Mouse (Mus musculus) cerebellum, adult 2 months (tissue): ENCODE results near the gene Hand2. TPM values are rescaled to one million over a fixed set of nuclear protein-coding genes. Genes with fewer than 3 reads are reported as not detected.

Source experiments
- DNase-seq, 2 experiments: peaks; one replicate each; pipeline ENCODE4 v3.0.0; 2021
- H3K27ac ChIP-seq: fragments of 200-500 bp; 2 replicates; pipeline ENCODE4 v1.5.1; 2012; ENCODE audit warnings: low read length, control low read depth, inconsistent platforms; ENCODE audit not compliant: insufficient read depth
- H3K27me3 ChIP-seq: fragments of 200-500 bp; 2 replicates; pipeline ENCODE4 v1.6.1; 2012; ENCODE audit warnings: inconsistent platforms, mild to moderate bottlenecking, low read length, moderate library complexity; ENCODE audit not compliant: control insufficient read depth, insufficient read depth
- H3K4me1 ChIP-seq: fragments of 200-500 bp; 2 replicates; pipeline ENCODE4 v1.6.1; 2011; ENCODE audit warnings: low read length; ENCODE audit not compliant: control insufficient read depth, insufficient read depth
- H3K4me3 ChIP-seq: fragments of 200-500 bp; replicated peaks from 2 replicates; pipeline ENCODE3; 2011; ENCODE audit warnings: mild to moderate bottlenecking, low read depth, low read length, control low read depth; ENCODE audit not compliant: insufficient read depth
- CTCF ChIP-seq: fragments of 200-500 bp; IDR thresholded peaks from 2 replicates; pipeline ENCODE4 v1.5.1; 2011; ENCODE audit warnings: low read depth, mild to moderate bottlenecking, control low read depth, low read length, moderate library complexity, borderline replicate concordance; ENCODE audit not compliant: insufficient read depth
- POLR2A ChIP-seq: fragments of 200-500 bp; IDR thresholded peaks from 2 replicates; pipeline ENCODE4 v1.6.1; 2011; ENCODE audit warnings: low read length, control low read depth, borderline replicate concordance; ENCODE audit not compliant: insufficient read depth
- WGBS: fragments of 180-500 bp; shearing (Covaris S2); methylation state at CpG from one replicate; pipeline ENCODE4 v1.1.7; 2018; 5-methylcytosine and 5-hydroxymethylcytosine counted together
- polyA plus RNA-seq: library from polyadenylated mRNA; depleted of rRNA; stranded (reverse); fragments of >200 nt; gene quantifications from 2 replicates; pipeline ENCODE4 v1.2.3, GENCODE M21; 2012

Gene Hand2
- polyA plus RNA-seq, 1 experiment: not detected

DNA sequence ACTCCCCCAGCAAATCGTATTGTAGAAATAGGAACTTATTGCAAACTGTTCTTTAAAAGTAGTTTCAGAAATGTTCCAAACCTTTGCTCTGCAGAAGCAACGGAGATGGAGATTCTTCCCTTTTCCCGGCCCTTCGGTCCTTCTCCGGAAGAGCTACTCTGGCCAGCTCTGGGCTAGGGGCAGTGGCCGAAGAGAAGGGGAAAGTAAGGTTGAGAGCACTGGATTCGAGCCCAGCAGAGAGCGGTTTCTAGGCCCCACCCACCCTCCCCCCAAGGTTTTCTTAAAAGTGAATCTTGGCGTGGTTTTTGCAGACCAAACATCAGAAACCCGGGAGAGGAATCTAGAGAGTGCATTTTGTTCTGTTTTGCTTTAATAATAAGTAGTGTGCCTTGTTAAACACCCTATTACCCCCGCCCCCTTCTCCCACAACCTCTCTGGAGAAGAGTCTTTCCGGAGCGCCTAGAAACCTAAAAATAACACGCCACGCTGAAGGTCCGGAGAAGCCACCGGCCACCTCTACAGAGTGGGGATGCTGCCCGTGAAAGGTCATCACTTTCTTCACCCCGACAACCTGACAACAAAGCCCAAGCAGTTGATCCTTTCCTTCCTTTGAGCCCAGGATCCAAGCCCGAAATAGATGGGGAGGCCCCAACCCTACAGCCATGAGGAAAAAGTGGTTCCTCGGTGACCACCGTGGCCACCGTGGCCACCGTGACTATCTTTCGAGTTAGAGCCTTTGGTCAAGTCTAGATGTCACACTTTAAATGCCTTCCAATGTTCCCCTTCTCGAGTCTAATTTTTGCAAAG is 12.1 kb downstream of the Hand2 start:
- Histone ChIP-seq H3K27ac (no peak overlapping the region), H3K27me3 (peaks cover 11% of the 10 kb centered on the region; the same call in 1 of the 2 replicates), H3K4me1 (no peaks in the 10 kb centered on the region), H3K4me3 (no peak overlapping the region)
- 3% methylated on average over 26 of the region's 26 CpGs for WGBS
- no peak for DNase-seq
- TF ChIP-seq POLR2A (no peak), CTCF (no peak)

- DNase-seq: no peak
- Histone ChIP-seq H3K4me3 (no peak overlapping the region), H3K27ac (no peak overlapping the region), H3K27me3 (peaks cover 8% of the 10 kb centered on the region; the same call in 1 of the 2 replicates), H3K4me1 (no peaks in the 10 kb centered on the region)
- TF ChIP-seq CTCF (no peak), POLR2A (no peak)
- WGBS: 5% methylated on average over 9 of the region's 9 CpGs
Measured at GRCm38 (mm10) chr8:57333483-57333770, 12.6 kb downstream of the Hand2 start.

- no peak for TF ChIP-seq CTCF
- no peak for TF ChIP-seq POLR2A
- H3K4me3 ChIP-seq: no peak overlapping the region
- H3K4me1 ChIP-seq: no peaks in the 10 kb centered on the region
- WGBS: under 1% methylated on average over 41 of the region's 41 CpGs
- no peak for DNase-seq
- no peak overlapping the region for H3K27ac ChIP-seq
- H3K27me3 ChIP-seq: peaks cover 6% of the 10 kb centered on the region; the same call in 1 of the 2 replicates
Measured at GRCm38 (mm10) chr8:57333795-57334551, 13.2 kb downstream of the Hand2 start.

DNA sequence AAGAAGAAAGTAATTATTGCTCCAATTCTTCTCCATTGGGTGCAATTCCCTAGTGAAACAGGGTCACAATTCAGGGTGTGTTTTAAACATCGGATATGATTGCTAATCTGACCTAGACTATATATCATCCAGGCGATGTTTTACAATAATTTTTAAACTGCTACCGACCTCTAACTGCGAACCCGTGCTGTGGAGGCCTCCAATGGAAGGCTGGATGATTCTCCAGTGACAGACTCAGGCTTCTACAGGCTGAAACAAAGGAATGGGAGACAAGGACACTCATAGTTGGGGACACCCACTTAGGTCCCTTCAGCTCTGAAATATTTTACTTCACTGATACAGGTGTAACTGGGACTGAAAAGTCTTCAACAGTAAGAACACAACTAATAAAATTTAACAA is 13.9 kb downstream of the Hand2 start:
- Histone ChIP-seq H3K27ac (no peak overlapping the region), H3K27me3 (peaks cover 6% of the 10 kb centered on the region; the same call in 1 of the 2 replicates), H3K4me1 (no peaks in the 10 kb centered on the region), H3K4me3 (no peak overlapping the region)
- no peak for DNase-seq
- WGBS: 4% methylated on average over 5 of the region's 5 CpGs
- no peak for TF ChIP-seq CTCF
- TF ChIP-seq POLR2A: no peak

DNA sequence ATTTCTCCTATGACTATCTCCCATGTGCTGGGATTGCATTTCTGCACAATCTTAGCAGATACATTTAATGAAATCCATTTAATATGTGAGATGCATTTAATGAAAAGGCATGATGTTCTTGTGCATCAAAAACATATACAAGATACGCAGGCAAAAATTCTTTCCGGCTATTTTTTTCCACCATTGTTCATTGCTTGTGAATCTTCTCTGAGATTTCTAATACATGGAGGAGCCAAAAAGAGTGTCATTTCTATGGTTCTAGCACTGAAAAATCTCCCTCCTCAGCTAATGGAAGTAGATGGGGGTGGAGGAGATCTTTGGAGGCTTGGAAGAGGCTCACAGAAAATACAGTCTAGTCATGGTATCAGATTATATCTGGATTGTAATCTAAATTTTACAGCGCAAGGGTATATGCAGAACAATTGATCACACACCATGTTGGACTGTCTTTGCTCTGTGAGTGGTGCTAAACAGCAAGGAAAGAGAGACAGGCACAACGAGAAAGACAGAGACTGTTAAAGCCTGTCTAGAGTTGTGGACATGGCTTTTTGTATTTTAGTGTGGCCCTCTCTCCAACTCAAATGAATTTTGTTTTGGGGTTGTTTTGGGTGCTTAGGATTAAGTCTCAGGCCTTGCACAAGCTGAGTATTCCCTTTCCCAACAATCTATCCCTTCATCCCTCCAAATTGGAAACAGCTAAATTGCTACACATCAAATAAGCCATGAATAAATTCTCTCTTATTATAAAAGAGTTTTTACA is 16.7 kb downstream of the Hand2 start:
- Histone ChIP-seq H3K4me1 (no peaks in the 10 kb centered on the region), H3K27ac (no peak overlapping the region), H3K4me3 (no peak overlapping the region), H3K27me3 (peaks cover 13% of the 10 kb centered on the region; the same call in 1 of the 2 replicates)
- TF ChIP-seq CTCF: no peak
- no peak for TF ChIP-seq POLR2A
- 28% methylated on average over 4 of the region's 4 CpGs for WGBS
- DNase-seq: no peak

GRCm38 (mm10) chr8:57339711-57340650 is 19.2 kb downstream of the Hand2 start:
- Histone ChIP-seq H3K4me3 (no peak overlapping the region), H3K4me1 (no peaks in the 10 kb centered on the region), H3K27me3 (peaks cover 11% of the 10 kb centered on the region; the same call in 1 of the 2 replicates), H3K27ac (no peak overlapping the region)
- TF ChIP-seq CTCF: no peak
- TF ChIP-seq POLR2A: no peak
- no peak for DNase-seq
- 7% methylated on average over 14 of the region's 14 CpGs for WGBS
